Mouse (Mus musculus): ENCODE results near the gene Dlst. TPM values are rescaled to one million over a fixed set of nuclear protein-coding genes. Genes with fewer than 3 reads are reported as not detected.

Gene Dlst
- polyA plus RNA-seq, 1 experiment from 2014 or later, result 106 TPM

GRCm38 (mm10) chr12:85182898-85183297 lies 72.3 kb downstream of the Dlst start:
- 56% methylated on average over 5 of the region's 5 CpGs for whole genome bisulfite sequencing
- H3K27me3 ChIP-seq, result peaks cover 4% of the 10 kb centered on the region; the same call in 1 of the 2 replicates
- no peaks in the 10 kb centered on the region for H3K9me3 ChIP-seq (replicated peaks)
- no peak overlapping the region for H3K4me3 ChIP-seq (replicated peaks)
- H3K9ac ChIP-seq, result no peak overlapping the region
- H3K27ac ChIP-seq (replicated peaks), result no peak overlapping the region
- no peaks in the 10 kb centered on the region for H3K36me3 ChIP-seq
- H3K4me1 ChIP-seq, result peaks cover 26% of the 10 kb centered on the region
- ATAC-seq (ENCODE audit: insufficient number of reproducible peaks, low FRiP score, low TSS enrichment, low read depth), result no peak
- no peak overlapping the region for H3K4me2 ChIP-seq (replicated peaks)

DNA sequence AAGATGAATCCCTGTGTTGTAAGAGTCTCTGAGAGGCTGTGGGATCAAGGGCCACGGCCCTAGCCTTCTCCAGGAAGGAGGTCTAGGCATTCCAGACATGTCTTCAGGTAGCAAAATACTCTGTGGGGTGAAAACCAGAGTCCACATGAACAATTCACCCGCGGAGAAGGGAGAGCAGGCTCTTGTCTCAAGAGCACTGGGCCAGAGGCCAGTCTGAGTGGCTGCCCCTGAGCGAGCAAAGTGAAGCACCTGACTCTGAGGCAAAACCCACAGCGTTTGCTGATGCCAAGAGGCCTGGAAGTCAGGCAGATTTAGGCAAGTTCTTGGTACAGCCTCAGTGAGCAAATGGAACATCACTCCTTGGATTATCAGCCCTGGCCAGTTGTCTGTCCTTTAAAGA lies 73.5 kb downstream of the Dlst start:
- H3K4me2 ChIP-seq (replicated peaks), result no peak overlapping the region
- no peak overlapping the region for H3K27ac ChIP-seq (replicated peaks)
- no peak overlapping the region for H3K4me3 ChIP-seq (replicated peaks)
- WGBS, result 64% methylated on average over 5 of the region's 5 CpGs
- no peaks in the 10 kb centered on the region for H3K9me3 ChIP-seq (replicated peaks)
- no peaks in the 10 kb centered on the region for H3K36me3 ChIP-seq
- H3K9ac ChIP-seq, result no peak overlapping the region
- peaks cover 4% of the 10 kb centered on the region; the same call in 1 of the 2 replicates for H3K27me3 ChIP-seq
- peaks cover 26% of the 10 kb centered on the region for H3K4me1 ChIP-seq
- no peak for ATAC-seq (ENCODE audit: insufficient number of reproducible peaks, low FRiP score, low TSS enrichment, low read depth)

Other genes with a start within 250 kb of the Dlst start
- gene Ltbp2, start 234.3 kb upstream of the Dlst start, polyA plus RNA-seq (2015; fragmentation: Nextera tagmentation; extraction: Ambion mirVana), result 11.9 and 12.0 TPM in 2 replicates
- gene Fcf1, start 139.9 kb upstream of the Dlst start, polyA plus RNA-seq (2015; fragmentation: Nextera tagmentation; extraction: Ambion mirVana), result 125 and 130 TPM in 2 replicates
- gene Arel1, start 139.9 kb upstream of the Dlst start, polyA plus RNA-seq (2015; fragmentation: Nextera tagmentation; extraction: Ambion mirVana), result 10.8 and 11.0 TPM in 2 replicates
- gene Ylpm1, start 114.5 kb upstream of the Dlst start, polyA plus RNA-seq (2015; fragmentation: Nextera tagmentation; extraction: Ambion mirVana), result 29.2 and 30.5 TPM in 2 replicates
- 3.1 and 4.0 TPM in 2 replicates for gene Prox2, start 74 bp upstream of the Dlst start, polyA plus RNA-seq (2015; fragmentation: Nextera tagmentation; extraction: Ambion mirVana)
- gene Rps6kl1, start 40.4 kb downstream of the Dlst start, polyA plus RNA-seq (2015; fragmentation: Nextera tagmentation; extraction: Ambion mirVana), result 0.69 and 1.1 TPM in 2 replicates
- 15.3 and 15.9 TPM in 2 replicates for gene Pgf, start 67.0 kb downstream of the Dlst start, polyA plus RNA-seq (2015; fragmentation: Nextera tagmentation; extraction: Ambion mirVana)
- gene Eif2b2, start 108.6 kb downstream of the Dlst start, polyA plus RNA-seq (2015; fragmentation: Nextera tagmentation; extraction: Ambion mirVana), result 91.1 and 94.6 TPM in 2 replicates
- 7.5 and 8.4 TPM in 2 replicates for gene Mlh3, start 159.8 kb downstream of the Dlst start, polyA plus RNA-seq (2015; fragmentation: Nextera tagmentation; extraction: Ambion mirVana)
- gene Acyp1, start 177.6 kb downstream of the Dlst start, polyA plus RNA-seq (2015; fragmentation: Nextera tagmentation; extraction: Ambion mirVana), result 50.8 and 60.2 TPM in 2 replicates
- gene Zc2hc1c, start 177.8 kb downstream of the Dlst start, polyA plus RNA-seq (2015; fragmentation: Nextera tagmentation; extraction: Ambion mirVana), result 1.7 and 2.4 TPM in 2 replicates
- 23.9 and 25.4 TPM in 2 replicates for gene Nek9, start 228.5 kb downstream of the Dlst start, polyA plus RNA-seq (2015; fragmentation: Nextera tagmentation; extraction: Ambion mirVana)

Data from embryonic facial prominence, embryonic 15.5 days (tissue).